Mouse (Mus musculus): ENCODE results near the gene Ear1. TPM values are rescaled to one million over a fixed set of nuclear protein-coding genes. Genes with fewer than 3 reads are reported as not detected.
A peak's percentile ranks its signal among the peaks of the same experiment; 100 is the strongest.
"Not testable (repeated sequence)": the region's sequence is repeated elsewhere in the genome, so short reads cannot be mapped to it uniquely, and the experiment has no call there.

The Ear1 gene
- 28.1 TPM in 2 replicates for total RNA-seq (2015; ENCODE audit: low replicate concordance)
- 31.3 and 37.0 TPM in 2 replicates for total RNA-seq (2017; ENCODE audit: low replicate concordance)

DNA sequence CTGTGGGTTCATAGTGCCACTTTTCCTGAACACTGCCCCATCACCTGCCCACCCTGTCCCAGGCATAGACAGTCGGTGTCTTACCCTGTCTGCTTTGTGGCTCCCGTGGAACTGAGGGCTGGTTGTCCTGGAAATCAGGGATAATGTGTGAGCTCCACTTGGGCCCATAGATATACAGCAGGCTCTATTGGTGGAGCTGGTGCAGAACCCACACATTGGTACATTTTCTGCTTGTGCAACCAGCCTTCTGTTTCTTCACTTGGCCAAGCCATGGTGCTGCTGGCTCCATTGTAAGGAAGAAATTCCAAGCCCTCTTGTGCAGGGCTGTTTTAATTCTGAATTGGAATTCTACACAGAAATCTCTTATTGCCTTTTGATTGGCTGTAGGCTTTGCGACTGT, at the start of gene Ear1:
Gene Ear1, minus strand, starts transcription at position 101 of the 400 bp plus-strand sequence.
- ATAC-seq (replicated peaks; ENCODE audit: low FRiP score, poor library complexity, severe bottlenecking), result not testable (repeated sequence)

DNA sequence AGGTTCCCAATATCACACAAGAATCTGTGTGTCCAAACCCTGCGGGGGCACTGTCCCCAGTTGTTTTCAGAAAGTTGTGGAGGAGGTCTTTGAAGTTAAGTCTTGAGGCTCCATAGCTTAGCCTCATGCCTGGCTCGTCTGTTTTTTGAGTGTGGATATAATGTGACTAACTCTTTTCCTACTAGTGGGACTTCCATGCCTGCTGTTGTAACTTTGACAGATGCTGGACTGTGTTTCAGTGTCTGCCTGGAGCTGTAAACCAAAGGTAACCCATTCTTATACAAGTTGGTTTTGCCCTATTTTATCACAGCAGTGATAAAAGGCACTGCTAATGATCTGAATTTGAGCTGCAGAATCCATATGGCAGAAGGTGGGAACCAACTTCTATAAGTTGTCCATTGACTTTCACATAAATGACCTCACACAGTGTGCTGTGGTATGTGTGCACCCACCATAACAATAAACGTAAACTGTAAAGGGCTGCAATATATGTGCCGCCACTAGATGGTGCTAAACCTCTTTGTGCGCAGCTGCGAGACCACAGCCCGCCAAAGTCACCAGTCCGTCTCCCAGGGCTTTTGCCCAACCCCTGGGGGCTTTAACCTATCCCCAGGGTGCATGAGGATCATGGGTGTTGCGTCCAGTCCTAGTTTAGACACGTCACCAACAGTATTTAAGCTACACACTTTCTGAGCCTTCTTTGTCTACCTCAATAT, 49.5 kb upstream of the Ear1 start, which contains the start of gene Gm8113:
Gene Gm8113, plus strand, starts transcription at position 703 of the 716 bp plus-strand sequence.
- peak; percentile 63; the same call in 1 of the 2 replicates for ATAC-seq (replicated peaks; ENCODE audit: low FRiP score, poor library complexity, severe bottlenecking)

DNA sequence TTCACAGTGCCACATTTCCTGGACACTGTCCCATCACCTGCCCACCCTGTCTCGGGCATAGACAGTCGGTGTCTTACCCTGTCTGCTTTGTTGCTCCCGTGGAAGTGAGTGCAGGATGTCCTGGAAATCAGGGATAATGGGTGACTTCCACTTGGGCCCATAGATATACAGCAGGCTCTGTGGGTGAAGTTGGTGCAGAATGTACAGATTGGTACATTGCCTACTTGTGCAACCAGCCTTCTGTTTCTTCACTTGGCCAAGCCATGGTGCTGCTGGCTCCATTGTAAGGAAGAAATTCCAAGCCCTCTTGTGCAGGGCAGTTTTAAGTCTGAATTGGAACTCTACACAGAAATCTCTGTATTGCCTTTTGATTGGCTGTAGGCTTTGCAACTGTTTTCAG, 48.1 kb upstream of the Ear1 start, which contains the start of gene Ear10:
Gene Ear10, minus strand, starts transcription at position 101 of the 400 bp plus-strand sequence.
- ATAC-seq (replicated peaks; ENCODE audit: low FRiP score, poor library complexity, severe bottlenecking), result not testable (repeated sequence)

DNA sequence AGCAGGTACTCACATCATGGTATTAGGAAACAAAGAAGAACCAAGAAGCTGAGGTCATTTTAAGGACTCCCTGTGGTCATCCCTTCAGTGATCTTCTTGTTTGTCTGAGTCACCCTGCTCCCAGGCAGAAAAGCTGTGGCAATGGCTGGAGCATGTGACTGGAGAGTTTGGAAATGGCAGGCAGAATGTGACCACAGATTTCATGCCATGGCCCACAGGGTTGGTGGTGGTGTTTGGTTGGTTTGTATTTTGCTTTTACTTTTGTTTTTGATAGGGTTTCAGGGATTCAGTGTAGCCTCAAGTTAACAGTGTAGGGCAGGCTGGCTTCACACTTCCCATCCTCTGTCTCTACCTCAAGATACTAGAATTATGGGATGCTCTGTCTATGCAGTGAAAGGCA, 42.9 kb upstream of the Ear1 start:
- not testable (repeated sequence) for ATAC-seq (replicated peaks; ENCODE audit: low FRiP score, poor library complexity, severe bottlenecking)

DNA sequence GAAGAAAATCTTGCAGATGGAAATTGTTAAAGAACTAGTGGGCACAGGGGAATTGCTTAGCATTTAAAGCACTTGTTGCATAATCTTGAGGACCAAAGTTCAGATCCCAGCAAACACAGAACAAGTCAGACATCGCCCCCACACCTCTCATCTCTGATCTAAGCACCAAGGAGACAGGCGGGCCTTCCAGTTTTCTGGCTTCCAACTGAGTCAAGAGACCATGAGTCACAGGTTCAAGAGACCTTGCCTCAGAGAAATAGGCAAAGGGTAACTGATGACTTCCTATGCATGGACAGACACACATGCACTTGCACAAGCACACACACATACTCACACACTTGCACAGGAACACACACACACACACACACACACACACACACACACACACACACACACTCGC, 23.3 kb upstream of the Ear1 start:
- not testable (repeated sequence) for ATAC-seq (replicated peaks; ENCODE audit: low FRiP score, poor library complexity, severe bottlenecking)

DNA sequence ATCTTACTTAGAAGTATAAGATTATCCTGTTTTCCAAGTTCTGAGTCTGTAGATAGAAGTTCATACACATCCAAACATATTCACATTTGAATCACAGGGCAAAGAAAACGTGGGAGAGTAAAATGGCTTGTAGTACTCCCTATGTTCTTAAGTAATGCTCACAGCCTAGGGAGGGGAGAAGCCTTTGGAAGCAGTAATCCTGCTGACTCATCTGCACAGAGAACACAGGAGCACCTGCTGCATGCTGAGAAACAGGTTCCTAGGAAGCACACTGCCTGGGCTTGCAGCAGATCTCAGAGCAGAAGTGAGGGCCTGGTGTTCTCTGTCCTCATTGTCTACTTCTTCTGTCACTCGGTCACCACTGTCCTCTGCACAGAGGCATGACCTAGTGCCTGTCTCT, 20.0 kb upstream of the Ear1 start:
- ATAC-seq (replicated peaks; ENCODE audit: low FRiP score, poor library complexity, severe bottlenecking), result not testable (repeated sequence)

DNA sequence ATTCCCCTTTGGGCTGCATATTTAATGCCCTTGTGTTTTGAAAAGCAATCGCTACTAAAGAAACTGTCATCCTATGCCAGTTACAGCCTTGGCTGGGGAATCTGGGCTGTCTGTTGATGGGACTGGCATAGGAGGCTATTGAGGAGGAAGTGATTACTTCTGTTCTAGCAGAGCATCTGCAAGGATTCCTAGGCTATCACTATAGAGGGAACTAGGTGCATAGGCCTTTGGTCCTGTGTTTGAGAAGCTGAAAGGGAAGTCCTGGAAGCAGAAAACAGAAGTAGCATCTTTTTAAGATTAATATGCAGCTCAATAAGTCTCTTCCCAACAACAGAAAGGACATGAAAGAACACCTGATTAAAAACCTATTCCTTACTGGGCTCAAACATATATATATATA, 16.0 kb upstream of the Ear1 start:
- not testable (repeated sequence) for ATAC-seq (replicated peaks; ENCODE audit: low FRiP score, poor library complexity, severe bottlenecking)

DNA sequence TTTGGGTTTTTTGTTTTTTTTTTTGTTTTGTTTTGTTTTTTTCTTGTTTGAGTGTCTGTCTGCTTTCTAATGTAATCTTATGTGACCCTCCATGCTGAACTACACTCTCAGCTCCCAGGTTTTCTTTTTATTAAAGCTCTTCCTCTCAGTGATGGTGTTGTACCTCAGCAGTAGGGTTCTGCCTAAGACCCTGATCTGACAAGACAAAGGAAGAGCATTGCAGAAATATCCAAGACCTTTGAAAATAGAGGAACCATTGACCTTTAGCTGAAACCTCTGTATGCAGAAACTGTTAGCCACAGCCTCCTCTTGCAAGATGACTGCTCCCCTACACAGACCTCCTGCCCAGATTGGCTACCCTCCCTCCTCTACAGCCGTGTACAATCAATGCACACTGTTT, 10.9 kb upstream of the Ear1 start:
- not testable (repeated sequence) for ATAC-seq (replicated peaks; ENCODE audit: low FRiP score, poor library complexity, severe bottlenecking)

DNA sequence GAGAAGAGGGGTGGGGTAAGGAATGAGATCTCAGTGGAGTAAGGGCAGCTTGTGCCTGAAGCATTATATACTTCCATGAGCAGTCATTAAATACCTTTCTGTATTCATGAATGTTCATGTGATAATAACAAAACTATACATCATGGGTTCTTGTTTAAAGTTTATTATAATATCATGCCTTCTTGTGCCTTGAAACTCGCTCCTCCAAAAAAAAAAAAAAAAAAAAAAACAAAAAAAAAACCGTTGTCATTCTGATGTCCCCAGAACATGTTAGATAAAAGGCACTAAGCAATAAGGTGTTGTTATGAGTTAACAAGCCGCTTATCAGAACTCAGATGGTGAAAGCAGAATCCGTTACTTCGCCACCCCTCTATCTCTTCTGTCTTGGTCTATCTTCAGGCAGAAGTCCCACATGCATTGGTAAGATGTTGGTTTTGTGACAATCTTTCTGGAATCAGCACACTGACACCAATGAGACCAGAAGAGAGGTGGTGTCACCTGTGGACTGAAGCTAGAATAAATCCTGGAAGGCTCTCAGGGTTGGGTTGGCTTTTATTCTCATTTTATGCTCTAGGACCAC, 4.7 kb upstream of the Ear1 start:
- ATAC-seq (replicated peaks; ENCODE audit: low FRiP score, poor library complexity, severe bottlenecking), result not testable (repeated sequence)

DNA sequence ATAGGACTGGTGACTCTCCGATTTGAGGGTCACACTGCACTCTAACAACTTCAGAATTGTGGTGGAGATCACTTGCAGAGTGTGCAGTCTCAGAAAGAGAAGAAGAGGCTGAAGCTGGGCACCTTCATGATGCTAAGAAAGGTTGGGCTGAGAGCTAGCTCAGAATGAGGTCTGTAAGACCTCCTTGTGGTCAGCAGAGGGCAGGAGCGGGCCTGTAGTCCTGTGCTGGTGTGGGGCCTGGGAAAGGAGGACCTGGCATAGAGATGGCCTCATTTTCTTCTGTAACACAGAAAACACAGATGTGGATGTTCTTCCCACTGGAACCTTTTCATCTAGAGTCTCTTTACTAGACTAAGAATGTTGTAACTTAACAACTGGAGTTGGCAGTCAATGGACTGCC, 2.5 kb upstream of the Ear1 start:
- ATAC-seq (replicated peaks; ENCODE audit: low FRiP score, poor library complexity, severe bottlenecking), result not testable (repeated sequence)

DNA sequence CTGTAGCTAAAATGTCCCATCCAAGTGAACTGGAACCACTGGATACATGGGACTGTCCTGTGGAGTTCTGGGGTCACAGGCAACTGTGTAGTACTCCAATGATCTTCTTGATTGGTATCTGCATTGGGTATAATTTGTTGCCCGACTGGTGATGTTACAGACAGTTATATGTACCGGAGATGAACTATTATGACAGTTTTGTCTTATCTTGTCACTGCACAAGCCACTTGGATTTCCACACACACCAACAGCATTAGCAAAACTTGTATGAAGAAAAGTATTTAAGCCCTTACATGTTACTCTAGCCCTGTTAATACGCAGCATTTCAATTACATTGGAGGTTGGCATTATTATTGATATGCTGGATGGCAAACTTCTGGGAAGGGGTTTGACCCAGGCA, 455 bp downstream of the Ear1 start:
- not testable (repeated sequence) for ATAC-seq (replicated peaks; ENCODE audit: low FRiP score, poor library complexity, severe bottlenecking)

DNA sequence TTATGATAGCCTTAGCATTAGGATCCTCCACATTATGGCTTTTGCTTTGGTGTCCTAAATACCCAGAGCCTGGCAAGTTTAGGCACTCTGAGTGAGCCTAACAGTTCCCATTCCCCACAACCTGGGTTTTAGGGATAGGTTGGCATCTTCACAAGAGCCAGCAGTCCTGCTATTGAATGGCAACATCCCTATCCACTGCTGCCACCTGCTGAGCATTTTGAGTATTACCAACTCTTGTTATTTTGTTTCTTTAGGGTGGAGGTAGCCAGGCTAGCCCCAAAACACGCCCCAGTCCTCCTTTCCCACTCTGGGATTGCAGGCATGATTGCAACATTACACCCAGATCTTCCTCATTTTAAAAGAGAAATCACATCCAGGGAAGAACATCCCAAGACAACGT, 14.8 kb downstream of the Ear1 start:
- ATAC-seq (replicated peaks; ENCODE audit: low FRiP score, poor library complexity, severe bottlenecking), result not testable (repeated sequence)

DNA sequence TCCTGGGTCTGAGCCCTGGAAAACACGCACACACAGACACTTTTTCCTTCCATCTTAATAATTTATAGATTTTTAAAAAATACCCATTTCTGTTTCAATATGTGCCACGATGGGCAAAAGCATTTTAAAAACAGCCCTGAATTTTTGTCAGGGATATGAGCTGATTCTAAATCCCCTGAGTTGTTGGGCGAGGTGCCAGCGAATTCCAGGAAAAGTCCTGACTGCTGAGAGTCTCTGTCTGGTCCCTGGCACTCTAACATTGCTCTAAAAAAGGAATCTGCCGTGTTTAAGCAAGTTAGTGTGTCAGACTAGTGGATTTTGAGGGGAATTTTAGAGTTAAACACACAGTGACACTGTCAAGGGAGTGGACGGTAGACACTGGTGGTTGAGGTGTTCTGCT, 15.9 kb downstream of the Ear1 start:
- ATAC-seq (replicated peaks; ENCODE audit: low FRiP score, poor library complexity, severe bottlenecking), result not testable (repeated sequence)

DNA sequence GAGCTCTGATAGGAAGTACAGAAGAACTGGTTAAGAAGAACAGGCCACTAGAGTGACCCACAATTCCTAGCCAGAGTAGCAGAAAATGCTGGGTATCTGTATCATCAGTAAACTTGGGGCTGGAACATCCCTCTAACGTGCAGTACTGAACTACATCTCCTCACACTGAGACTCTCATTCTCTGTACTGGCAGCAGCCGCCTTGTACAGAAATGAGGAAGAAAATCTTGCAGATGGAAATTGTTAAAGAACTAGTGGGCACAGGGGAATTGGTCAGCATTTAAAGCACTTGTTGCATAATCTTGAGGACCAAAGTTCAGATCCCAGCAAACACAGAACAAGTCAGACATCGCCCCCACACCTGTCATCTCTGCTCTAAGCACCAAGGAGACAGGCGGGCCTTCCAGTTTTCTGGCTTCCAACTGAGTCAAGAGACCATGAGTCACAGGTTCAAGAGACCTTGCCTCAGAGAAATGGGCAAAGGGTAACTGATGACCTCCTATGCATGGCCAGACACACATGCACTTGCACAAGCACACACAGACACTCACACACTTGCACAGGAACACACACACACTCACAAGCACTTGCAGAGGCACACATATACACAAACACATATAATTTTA, 31.3 kb downstream of the Ear1 start:
- not testable (repeated sequence) for ATAC-seq (replicated peaks; ENCODE audit: low FRiP score, poor library complexity, severe bottlenecking)

DNA sequence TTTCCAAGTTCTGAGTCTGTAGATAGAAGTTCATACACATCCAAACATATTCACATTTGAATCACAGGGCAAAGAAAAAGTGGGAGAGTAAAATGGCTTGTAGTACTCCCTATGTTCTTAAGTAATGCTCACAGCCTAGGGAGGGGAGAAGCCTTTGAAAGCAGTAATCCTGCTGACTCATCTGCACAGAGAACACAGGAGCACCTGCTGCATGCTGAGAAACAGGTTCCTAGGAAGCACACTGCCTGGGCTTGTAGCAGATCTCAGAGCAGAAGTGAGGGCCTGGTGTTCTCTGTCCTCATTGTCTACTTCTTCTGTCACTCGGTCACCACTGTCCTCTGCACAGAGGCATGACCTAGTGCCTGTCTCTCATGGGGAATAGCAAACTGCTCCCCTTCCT, 34.3 kb downstream of the Ear1 start:
- not testable (repeated sequence) for ATAC-seq (replicated peaks; ENCODE audit: low FRiP score, poor library complexity, severe bottlenecking)

DNA sequence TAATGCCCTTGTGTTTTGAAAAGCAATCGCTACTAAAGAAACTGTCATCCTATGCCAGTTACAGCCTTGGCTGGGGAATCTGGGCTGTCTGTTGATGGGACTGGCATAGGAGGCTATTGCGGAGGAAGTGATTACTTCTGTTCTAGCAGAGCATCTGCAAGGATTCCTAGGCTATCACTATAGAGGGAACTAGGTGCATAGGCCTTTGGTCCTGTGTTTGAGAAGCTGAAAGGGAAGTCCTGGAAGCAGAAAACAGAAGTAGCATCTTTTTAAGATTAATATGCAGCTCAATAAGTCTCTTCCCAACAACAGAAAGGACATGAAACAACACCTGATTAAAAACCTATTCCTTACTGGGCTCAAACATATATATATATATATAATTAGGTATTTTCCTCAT, 40.0 kb downstream of the Ear1 start:
- not testable (repeated sequence) for ATAC-seq (replicated peaks; ENCODE audit: low FRiP score, poor library complexity, severe bottlenecking)

DNA sequence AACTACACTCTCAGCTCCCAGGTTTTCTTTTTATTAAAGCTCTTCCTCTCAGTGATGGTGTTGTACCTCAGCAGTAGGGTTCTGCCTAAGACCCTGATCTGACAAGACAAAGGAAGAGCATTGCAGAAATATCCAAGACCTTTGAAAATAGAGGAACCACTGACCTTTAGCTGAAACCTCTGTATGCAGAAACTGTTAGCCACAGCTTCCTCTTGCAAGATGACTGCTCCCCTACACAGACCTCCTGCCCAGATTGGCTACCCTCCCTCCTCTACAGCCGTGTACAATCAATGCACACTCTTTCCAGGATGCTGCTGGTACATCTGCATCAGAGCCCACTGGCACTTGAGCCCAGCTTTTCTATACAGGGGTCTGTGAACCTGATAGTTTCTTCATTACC, 44.9 kb downstream of the Ear1 start:
- ATAC-seq (replicated peaks; ENCODE audit: low FRiP score, poor library complexity, severe bottlenecking), result not testable (repeated sequence)

DNA sequence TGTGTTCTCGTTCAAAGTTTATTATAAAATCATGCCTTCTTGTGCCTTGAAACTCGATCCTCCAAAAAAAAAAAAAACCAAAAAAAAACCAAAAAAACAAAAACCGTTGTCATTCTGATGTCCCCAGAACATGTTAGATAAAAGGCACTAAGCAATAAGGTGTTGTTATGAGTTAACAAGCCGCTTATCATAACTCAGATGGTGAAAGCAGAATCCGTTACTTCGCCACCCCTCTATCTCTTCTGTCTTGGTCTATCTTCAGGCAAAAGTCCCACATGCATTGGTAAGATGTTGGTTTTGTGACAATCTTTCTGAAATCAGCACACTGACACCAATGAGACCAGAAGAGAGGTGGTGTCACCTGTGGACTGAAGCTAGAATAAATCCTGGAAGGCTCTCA, 51.1 kb downstream of the Ear1 start:
- not testable (repeated sequence) for ATAC-seq (replicated peaks; ENCODE audit: low FRiP score, poor library complexity, severe bottlenecking)

DNA sequence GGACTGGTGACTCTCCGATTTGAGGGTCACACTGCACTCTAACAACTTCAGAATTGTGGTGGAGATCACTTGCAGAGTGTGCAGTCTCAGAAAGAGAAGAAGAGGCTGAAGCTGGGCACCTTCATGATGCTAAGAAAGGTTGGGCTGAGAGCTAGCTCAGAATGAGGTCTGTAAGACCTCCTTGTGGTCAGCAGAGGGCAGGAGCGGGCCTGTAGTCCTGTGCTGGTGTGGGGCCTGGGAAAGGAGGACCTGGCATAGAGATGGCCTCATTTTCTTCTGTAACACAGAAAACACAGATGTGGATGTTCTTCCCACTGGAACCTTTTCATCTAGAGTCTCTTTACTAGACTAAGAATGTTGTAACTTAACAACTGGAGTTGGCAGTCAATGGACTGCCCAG, 53.4 kb downstream of the Ear1 start:
- not testable (repeated sequence) for ATAC-seq (replicated peaks; ENCODE audit: low FRiP score, poor library complexity, severe bottlenecking)

DNA sequence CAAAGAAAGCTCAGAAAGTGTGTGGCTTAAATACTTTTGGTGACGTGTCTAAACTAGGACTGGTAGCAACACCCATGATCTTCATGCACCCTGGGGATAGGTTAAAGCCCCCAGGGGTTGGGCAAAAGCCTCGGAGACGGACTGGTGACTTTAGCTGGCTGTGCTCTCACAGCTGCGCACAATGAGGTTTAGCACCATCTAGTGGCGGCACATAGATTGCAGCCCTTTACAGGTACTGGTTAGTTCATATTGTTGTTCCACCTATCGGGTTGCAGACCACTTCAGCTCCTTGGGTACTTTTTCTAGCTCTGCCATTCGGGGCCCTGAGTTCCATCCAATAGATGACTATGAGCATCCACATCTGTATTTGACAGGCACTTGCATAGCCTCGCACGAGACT, 62.9 kb downstream of the Ear1 start:
- not testable (repeated sequence) for ATAC-seq (replicated peaks; ENCODE audit: low FRiP score, poor library complexity, severe bottlenecking)

DNA sequence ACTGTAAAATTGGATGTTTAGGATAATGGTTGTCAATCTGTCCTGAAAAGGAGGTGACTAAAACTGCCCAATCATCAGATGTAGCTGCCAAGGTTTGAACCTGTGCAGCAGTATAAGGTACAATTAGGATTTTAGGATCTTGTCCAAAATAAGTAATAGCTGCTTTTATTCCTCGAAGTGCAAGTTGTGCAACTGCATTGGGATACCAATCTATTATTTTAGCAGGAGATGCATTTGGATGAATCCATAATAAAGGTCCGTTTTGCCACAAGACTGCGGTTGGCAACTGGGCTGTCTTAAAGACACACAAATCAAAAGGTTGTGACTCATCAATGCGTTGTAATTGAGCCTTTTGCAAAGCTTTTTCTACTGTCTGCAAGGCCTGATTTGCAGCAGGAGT, 67.2 kb downstream of the Ear1 start:
- not testable (repeated sequence) for ATAC-seq (replicated peaks; ENCODE audit: low FRiP score, poor library complexity, severe bottlenecking)
